Mouse (Mus musculus): Measurements from ENCODE around the gene Srprb. TPM values are rescaled to one million over a fixed set of nuclear protein-coding genes. Genes with fewer than 3 reads are reported as not detected.
"Not testable (repeated sequence)": the region's sequence is repeated elsewhere in the genome, so short reads cannot be mapped to it uniquely, and the experiment has no call there.

Gene Srprb
- polyA plus RNA-seq, 1 experiment from 2014 or later = 60.9 TPM

GRCm38 (mm10) chr9:103155158-103155557, 46.8 kb downstream of the Srprb start:
- not testable (repeated sequence) for H3K9me3 ChIP-seq (ENCODE audit: control insufficient read depth, low read length); ATAC-seq (ENCODE audit: low read depth); H3K27me3 ChIP-seq (ENCODE audit: control insufficient read depth, insufficient read depth, low read depth, low read length); H3K4me1 ChIP-seq (replicated peaks; ENCODE audit: control insufficient read depth, insufficient read depth, low read length); H3K27ac ChIP-seq (ENCODE audit: low read length); H3K9ac ChIP-seq (ENCODE audit: low read length); H3K36me3 ChIP-seq (ENCODE audit: control insufficient read depth, insufficient read depth, low read length); H3K4me3 ChIP-seq (ENCODE audit: low read length); H3K4me2 ChIP-seq (ENCODE audit: low read depth, low read length)
- 78% methylated on average over 7 of the region's 7 CpGs for WGBS

DNA sequence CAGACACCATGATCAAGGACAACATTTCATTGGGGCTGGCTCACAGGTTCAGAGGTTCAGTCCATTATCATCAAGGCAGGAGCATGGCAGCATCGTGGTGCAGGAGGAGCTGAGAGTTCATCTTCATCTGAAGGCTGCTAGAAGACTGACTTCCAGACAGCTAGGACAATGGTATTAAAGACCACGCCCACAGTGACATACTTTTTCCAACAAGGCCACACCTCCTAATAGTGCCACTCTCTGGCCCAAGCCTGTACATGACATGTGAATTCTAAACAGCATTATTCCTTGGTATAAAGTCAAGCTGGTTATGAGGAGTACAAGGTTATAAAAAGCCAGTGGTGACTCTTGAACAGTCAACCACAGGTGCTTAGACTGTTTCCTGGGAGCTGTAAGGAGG, 47.4 kb downstream of the Srprb start:
- no peaks in the 10 kb centered on the region for H3K27me3 ChIP-seq (ENCODE audit: control insufficient read depth, insufficient read depth, low read depth, low read length)
- no peak overlapping the region for H3K27ac ChIP-seq (ENCODE audit: low read length)
- no peaks in the 10 kb centered on the region for H3K4me1 ChIP-seq (replicated peaks; ENCODE audit: control insufficient read depth, insufficient read depth, low read length)
- H3K36me3 ChIP-seq (ENCODE audit: control insufficient read depth, insufficient read depth, low read length) = no peaks in the 10 kb centered on the region
- ATAC-seq (ENCODE audit: low read depth) = no peak
- H3K9me3 ChIP-seq (ENCODE audit: control insufficient read depth, low read length) = no peaks in the 10 kb centered on the region
- H3K4me2 ChIP-seq (ENCODE audit: low read depth, low read length) = no peak overlapping the region
- WGBS = 75% methylated on average over 2 of the region's 2 CpGs
- no peak overlapping the region for H3K9ac ChIP-seq (ENCODE audit: low read length)
- no peak overlapping the region for H3K4me3 ChIP-seq (ENCODE audit: low read length)

GRCm38 (mm10) chr9:103153286-103153685, 48.7 kb downstream of the Srprb start:
- no peak overlapping the region for H3K27ac ChIP-seq (ENCODE audit: low read length)
- ATAC-seq (ENCODE audit: low read depth) = no peak
- no peaks in the 10 kb centered on the region for H3K9me3 ChIP-seq (ENCODE audit: control insufficient read depth, low read length)
- 68% methylated on average over 5 of the region's 5 CpGs for WGBS
- H3K4me3 ChIP-seq (ENCODE audit: low read length) = no peak overlapping the region
- no peaks in the 10 kb centered on the region for H3K27me3 ChIP-seq (ENCODE audit: control insufficient read depth, insufficient read depth, low read depth, low read length)
- H3K4me1 ChIP-seq (replicated peaks; ENCODE audit: control insufficient read depth, insufficient read depth, low read length) = no peaks in the 10 kb centered on the region
- H3K4me2 ChIP-seq (ENCODE audit: low read depth, low read length) = no peak overlapping the region
- H3K36me3 ChIP-seq (ENCODE audit: control insufficient read depth, insufficient read depth, low read length) = no peaks in the 10 kb centered on the region
- no peak overlapping the region for H3K9ac ChIP-seq (ENCODE audit: low read length)

GRCm38 (mm10) chr9:103149074-103149799, 52.7 kb downstream of the Srprb start:
- Histone ChIP-seq H3K4me3 (ENCODE audit: low read length) (no peak overlapping the region), H3K9ac (ENCODE audit: low read length) (no peak overlapping the region), H3K27ac (ENCODE audit: low read length) (no peak overlapping the region), H3K4me2 (ENCODE audit: low read depth, low read length) (no peak overlapping the region), H3K27me3 (ENCODE audit: control insufficient read depth, insufficient read depth, low read depth, low read length) (no peaks in the 10 kb centered on the region), H3K9me3 (ENCODE audit: control insufficient read depth, low read length) (no peaks in the 10 kb centered on the region), H3K4me1 (replicated peaks; ENCODE audit: control insufficient read depth, insufficient read depth, low read length) (no peaks in the 10 kb centered on the region; the same call in 1 of the 2 replicates), H3K36me3 (ENCODE audit: control insufficient read depth, insufficient read depth, low read length) (no peaks in the 10 kb centered on the region)
- 75% methylated on average over 12 of the region's 12 CpGs for WGBS
- no peak for ATAC-seq (ENCODE audit: low read depth)

DNA sequence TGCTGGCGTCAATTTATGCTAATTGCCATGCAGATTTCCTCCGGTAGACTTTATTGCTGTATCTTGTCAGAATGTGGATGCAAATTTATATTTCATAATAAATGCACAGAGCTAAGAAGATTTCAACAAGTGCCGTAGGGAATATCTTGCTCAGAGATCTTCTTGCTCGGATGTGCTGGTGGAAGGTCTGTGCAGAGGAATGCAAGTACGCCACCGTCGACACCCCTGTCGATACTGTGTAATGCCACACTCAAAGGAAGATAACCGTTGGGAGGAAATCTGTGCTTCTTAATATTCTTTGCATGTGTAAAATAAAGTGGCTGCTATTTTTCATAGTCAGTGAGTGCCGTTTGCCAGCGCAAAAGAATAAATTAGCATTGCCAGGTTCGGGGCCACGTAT, 54.8 kb downstream of the Srprb start:
- no peak for ATAC-seq (ENCODE audit: low read depth)
- no peak overlapping the region for H3K4me2 ChIP-seq (ENCODE audit: low read depth, low read length)
- H3K4me1 ChIP-seq (replicated peaks; ENCODE audit: control insufficient read depth, insufficient read depth, low read length) = no peaks in the 10 kb centered on the region; the same call in 1 of the 2 replicates
- no peaks in the 10 kb centered on the region for H3K36me3 ChIP-seq (ENCODE audit: control insufficient read depth, insufficient read depth, low read length)
- no peak overlapping the region for H3K4me3 ChIP-seq (ENCODE audit: low read length)
- H3K27ac ChIP-seq (ENCODE audit: low read length) = no peak overlapping the region
- no peaks in the 10 kb centered on the region for H3K9me3 ChIP-seq (ENCODE audit: control insufficient read depth, low read length)
- H3K27me3 ChIP-seq (ENCODE audit: control insufficient read depth, insufficient read depth, low read depth, low read length) = no peaks in the 10 kb centered on the region
- 48% methylated on average over 13 of the region's 13 CpGs for WGBS
- H3K9ac ChIP-seq (ENCODE audit: low read length) = no peak overlapping the region

GRCm38 (mm10) chr9:103146703-103147102, 55.2 kb downstream of the Srprb start:
- no peak for ATAC-seq (ENCODE audit: low read depth)
- Histone ChIP-seq H3K4me3 (ENCODE audit: low read length) (no peak overlapping the region), H3K27ac (ENCODE audit: low read length) (no peak overlapping the region), H3K4me2 (ENCODE audit: low read depth, low read length) (no peak overlapping the region), H3K36me3 (ENCODE audit: control insufficient read depth, insufficient read depth, low read length) (no peaks in the 10 kb centered on the region), H3K27me3 (ENCODE audit: control insufficient read depth, insufficient read depth, low read depth, low read length) (no peaks in the 10 kb centered on the region), H3K4me1 (replicated peaks; ENCODE audit: control insufficient read depth, insufficient read depth, low read length) (no peaks in the 10 kb centered on the region; the same call in 1 of the 2 replicates), H3K9me3 (ENCODE audit: control insufficient read depth, low read length) (no peaks in the 10 kb centered on the region), H3K9ac (ENCODE audit: low read length) (no peak overlapping the region)
- 43% methylated on average over 9 of the region's 9 CpGs for WGBS

DNA sequence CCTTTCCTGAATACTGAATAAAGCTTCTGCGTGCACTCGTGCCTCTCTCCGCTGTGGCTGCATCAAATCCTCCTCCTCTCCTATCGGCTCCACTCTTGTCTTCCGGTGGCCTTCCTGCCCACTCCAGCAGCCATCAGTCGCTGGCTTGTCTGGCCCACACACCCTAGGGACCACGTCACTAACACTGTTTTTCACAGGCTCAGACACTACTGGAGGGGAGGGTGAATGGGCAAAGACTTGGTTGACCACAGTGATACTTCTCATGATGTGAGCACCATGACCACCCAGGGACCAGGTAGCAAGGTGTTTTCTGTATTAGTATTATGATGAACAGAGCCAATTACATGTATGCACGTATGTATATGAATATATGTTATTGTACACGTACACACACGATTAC, 55.7 kb downstream of the Srprb start:
- 81% methylated on average over 10 of the region's 10 CpGs for WGBS
- no peak for ATAC-seq (ENCODE audit: low read depth)

GRCm38 (mm10) chr9:103145351-103145750, 56.6 kb downstream of the Srprb start:
- no peak overlapping the region for H3K4me2 ChIP-seq (ENCODE audit: low read depth, low read length)
- no peaks in the 10 kb centered on the region for H3K9me3 ChIP-seq (ENCODE audit: control insufficient read depth, low read length)
- ATAC-seq (ENCODE audit: low read depth) = no peak
- no peaks in the 10 kb centered on the region for H3K27me3 ChIP-seq (ENCODE audit: control insufficient read depth, insufficient read depth, low read depth, low read length)
- H3K9ac ChIP-seq (ENCODE audit: low read length) = no peak overlapping the region
- no peak overlapping the region for H3K27ac ChIP-seq (ENCODE audit: low read length)
- 55% methylated on average over 5 of the region's 5 CpGs for WGBS
- H3K4me1 ChIP-seq (replicated peaks; ENCODE audit: control insufficient read depth, insufficient read depth, low read length) = no peaks in the 10 kb centered on the region; the same call in 1 of the 2 replicates
- H3K4me3 ChIP-seq (ENCODE audit: low read length) = no peak overlapping the region
- H3K36me3 ChIP-seq (ENCODE audit: control insufficient read depth, insufficient read depth, low read length) = no peaks in the 10 kb centered on the region

More for the DNA sequence above, 55.7 kb downstream of the Srprb start:
- H3K9me3 ChIP-seq (ENCODE audit: control insufficient read depth, low read length) = no peaks in the 10 kb centered on the region
- no peak overlapping the region for H3K4me2 ChIP-seq (ENCODE audit: low read depth, low read length)
- no peak overlapping the region for H3K27ac ChIP-seq (ENCODE audit: low read length)
- H3K36me3 ChIP-seq (ENCODE audit: control insufficient read depth, insufficient read depth, low read length) = no peaks in the 10 kb centered on the region
- H3K4me1 ChIP-seq (replicated peaks; ENCODE audit: control insufficient read depth, insufficient read depth, low read length) = no peaks in the 10 kb centered on the region; the same call in 1 of the 2 replicates
- no peak overlapping the region for H3K9ac ChIP-seq (ENCODE audit: low read length)
- H3K27me3 ChIP-seq (ENCODE audit: control insufficient read depth, insufficient read depth, low read depth, low read length) = no peaks in the 10 kb centered on the region
- H3K4me3 ChIP-seq (ENCODE audit: low read length) = no peak overlapping the region

DNA sequence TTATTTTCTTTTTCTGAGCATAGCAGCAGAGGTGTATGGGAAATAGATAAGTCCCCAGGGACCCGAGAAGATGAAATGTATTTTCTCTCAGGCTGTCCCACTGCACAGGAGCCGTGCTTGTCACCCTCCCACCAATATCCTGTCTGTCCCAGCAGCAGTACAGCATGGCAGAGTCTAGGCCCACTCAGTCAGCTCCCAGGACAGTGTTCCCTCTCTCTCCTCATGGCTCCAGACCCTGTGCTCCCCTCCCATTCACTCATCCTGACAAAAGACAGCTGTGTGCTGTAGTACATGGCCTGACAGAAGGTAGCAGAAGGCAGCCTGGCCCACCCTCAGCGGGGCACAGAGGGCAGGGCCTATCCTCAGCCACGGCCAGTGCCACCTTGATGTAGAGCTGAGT, 58.1 kb downstream of the Srprb start:
- Histone ChIP-seq H3K9ac (ENCODE audit: low read length) (no peak overlapping the region), H3K4me2 (ENCODE audit: low read depth, low read length) (no peak overlapping the region), H3K36me3 (ENCODE audit: control insufficient read depth, insufficient read depth, low read length) (no peaks in the 10 kb centered on the region), H3K9me3 (ENCODE audit: control insufficient read depth, low read length) (no peaks in the 10 kb centered on the region), H3K4me3 (ENCODE audit: low read length) (no peak overlapping the region), H3K4me1 (replicated peaks; ENCODE audit: control insufficient read depth, insufficient read depth, low read length) (no peaks in the 10 kb centered on the region; the same call in 1 of the 2 replicates), H3K27me3 (ENCODE audit: control insufficient read depth, insufficient read depth, low read depth, low read length) (no peaks in the 10 kb centered on the region), H3K27ac (ENCODE audit: low read length) (no peak overlapping the region)
- 0 out of 2 replicates have a peak, but pooled peaks have one; percentile 31 for ATAC-seq (ENCODE audit: low read depth)
- WGBS = 45% methylated on average over 4 of the region's 4 CpGs
